13 mouse cellular contexts compared by ENCODE assay signal in the genomic region with DNA sequence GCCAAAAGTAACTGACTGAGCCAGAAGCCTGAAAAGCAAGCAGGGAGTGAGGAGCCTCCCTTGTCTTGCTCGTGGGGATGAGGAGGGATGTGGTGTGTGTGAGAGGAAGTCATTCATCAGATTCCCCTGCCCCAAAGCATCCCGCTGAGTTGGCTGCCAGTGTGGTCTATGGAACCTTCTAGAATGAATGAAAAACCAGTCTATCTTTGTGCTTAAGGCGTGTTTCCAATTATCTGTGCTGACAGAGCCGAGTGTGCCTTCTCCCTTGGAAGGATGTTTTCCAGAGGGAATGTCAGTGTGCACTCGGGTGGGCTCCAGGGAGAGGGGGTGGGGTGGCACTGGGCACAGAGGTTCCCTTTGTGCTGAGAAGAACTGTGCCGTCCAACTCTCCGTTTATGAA. TPM values are rescaled to one million over a fixed set of nuclear protein-coding genes. Genes with fewer than 3 reads are reported as not detected.
DNase-seq lines count a peak whose midpoint lies in the region; ATAC-seq lines count a peak whose summit lies in the region.
"Had no signal": no experiment of that assay in that cellular context is flagged by ENCODE, and none has a peak within 500 bp of the region (broad histone marks: within the 10 kb centered on the region; RNA-seq: fewer than 3 reads in every experiment).

No protein-coding gene starts in this region.

- H3K9ac ChIP-seq in forebrain, embryonic 16.5 days (replicated peaks; ENCODE audit: low read depth, low read length) = no peak overlapping the region
- H3K9ac ChIP-seq in forebrain, embryonic 11.5 days (ENCODE audit: low read length) = no peak overlapping the region
- no peak overlapping the region for H3K9ac ChIP-seq in embryonic facial prominence, embryonic 12.5 days
- H3K9ac ChIP-seq: limb, embryonic 15.5 days had no signal

- 7% methylated on average over 7 of the region's 7 CpGs for WGBS in forebrain, embryonic 16.5 days
- WGBS in forebrain, embryonic 11.5 days = 21% methylated on average over 7 of the region's 7 CpGs
- 11% methylated on average over 7 of the region's 7 CpGs for WGBS in embryonic facial prominence, embryonic 12.5 days

- peaks cover 3% of the 10 kb centered on the region; the same call in 1 of the 2 replicates for H3K9me3 ChIP-seq in forebrain, embryonic 16.5 days (ENCODE audit: control insufficient read depth, low read length)
- no peaks in the 10 kb centered on the region; the same call in 1 of the 2 replicates for H3K9me3 ChIP-seq in forebrain, embryonic 11.5 days (ENCODE audit: control insufficient read depth, low read length)
- no peaks in the 10 kb centered on the region for H3K9me3 ChIP-seq in embryonic facial prominence, embryonic 12.5 days
- H3K9me3 ChIP-seq: limb, embryonic 15.5 days had no signal

- no peak for DNase-seq in forebrain, embryonic 11.5 days (ENCODE audit: low spot score)
- DNase-seq in Muller cell, postnatal 12 days (ENCODE audit: inconsistent ontology term) = peak; percentile 70
- peak; percentile 37 for DNase-seq in mesoderm, embryonic 11.5 days (ENCODE audit: low read depth, low spot score)
- no peak for DNase-seq in thymus, postnatal 25 days
- no peak for DNase-seq in spleen, postnatal 4 days (ENCODE audit: low spot score in 2 of 2)
- DNase-seq: cerebellum, adult 11-12 months; lung, adult 2 months had no signal

- H3K36me3 ChIP-seq in forebrain, embryonic 16.5 days (ENCODE audit: control insufficient read depth, insufficient read depth) = no peaks in the 10 kb centered on the region; the same call in 1 of the 2 replicates
- H3K36me3 ChIP-seq in forebrain, embryonic 11.5 days (ENCODE audit: control insufficient read depth, insufficient read depth, low read length) = no peaks in the 10 kb centered on the region
- no peaks in the 10 kb centered on the region for H3K36me3 ChIP-seq in embryonic facial prominence, embryonic 12.5 days
- H3K36me3 ChIP-seq: G1E; limb, embryonic 15.5 days had no signal

- H3K4me3 ChIP-seq in forebrain, embryonic 16.5 days (replicated peaks; ENCODE audit: low read length) = no peak overlapping the region
- H3K4me3 ChIP-seq in forebrain, embryonic 11.5 days (ENCODE audit: low read depth, low read length) = no peak overlapping the region
- no peak overlapping the region for H3K4me3 ChIP-seq in embryonic facial prominence, embryonic 12.5 days
- H3K4me3 ChIP-seq: limb, embryonic 15.5 days had no signal

- H3K27ac ChIP-seq in forebrain, embryonic 16.5 days (ENCODE audit: low read length) = peak overlapping the region; percentile 37; the same call in 1 of the 2 replicates
- H3K27ac ChIP-seq in forebrain, embryonic 11.5 days (ENCODE audit: low read depth, low read length) = no peak overlapping the region
- H3K27ac ChIP-seq in embryonic facial prominence, embryonic 12.5 days = peak overlapping the region; percentile 30; the same call in 1 of the 2 replicates
- H3K27ac ChIP-seq: kidney, postnatal 0 days; limb, embryonic 15.5 days had no signal

- H3K27me3 ChIP-seq in forebrain, embryonic 16.5 days (replicated peaks; ENCODE audit: control insufficient read depth, insufficient read depth, low read length) = no peaks in the 10 kb centered on the region
- no peaks in the 10 kb centered on the region; the same call in 1 of the 2 replicates for H3K27me3 ChIP-seq in forebrain, embryonic 11.5 days (ENCODE audit: control insufficient read depth, insufficient read depth, low read length)
- no peaks in the 10 kb centered on the region for H3K27me3 ChIP-seq in embryonic facial prominence, embryonic 12.5 days
- H3K27me3 ChIP-seq: limb, embryonic 15.5 days had no signal

- peaks cover 13% of the 10 kb centered on the region for H3K4me1 ChIP-seq in forebrain, embryonic 16.5 days (replicated peaks; ENCODE audit: control insufficient read depth, insufficient read depth, low read length)
- H3K4me1 ChIP-seq in forebrain, embryonic 11.5 days (replicated peaks; ENCODE audit: control insufficient read depth, insufficient read depth, low read length) = peaks cover 2% of the 10 kb centered on the region; the same call in 1 of the 2 replicates
- H3K4me1 ChIP-seq in embryonic facial prominence, embryonic 12.5 days = peaks cover 12% of the 10 kb centered on the region; the same call in 1 of the 2 replicates

- H3K4me2 ChIP-seq in forebrain, embryonic 16.5 days (ENCODE audit: low read length) = no peak overlapping the region
- H3K4me2 ChIP-seq in forebrain, embryonic 11.5 days (ENCODE audit: low read depth, low read length, severe bottlenecking) = no peak overlapping the region
- H3K4me2 ChIP-seq in embryonic facial prominence, embryonic 12.5 days (replicated peaks) = no peak overlapping the region
- H3K4me2 ChIP-seq: limb, embryonic 15.5 days had no signal

- peak; percentile 33; the same call in 1 of the 2 replicates for ATAC-seq in forebrain, embryonic 16.5 days
- ATAC-seq in forebrain, embryonic 11.5 days (replicated peaks; ENCODE audit: low FRiP score) = no peak
- no peak for ATAC-seq in embryonic facial prominence, embryonic 12.5 days (ENCODE audit: insufficient number of reproducible peaks, insufficient read depth, low FRiP score, low TSS enrichment)
- ATAC-seq: inflammation-experienced regulatory T-cells, adult 6 months had no signal

RNA-seq across cellular contexts. Expression of gene Klhdc7a, which starts 19.2 kb away (rescaled TPM):
- polyA plus RNA-seq in forebrain, embryonic 16.5 days (2015; fragmentation: Nextera tagmentation; extraction: Ambion mirVana) = 0.29 and 0.53 TPM in 2 replicates
- 0.03 and 0.17 TPM in 2 replicates for polyA plus RNA-seq in forebrain, embryonic 11.5 days (2014; fragmentation: Nextera tagmentation; extraction: Ambion mirVana)
- polyA plus RNA-seq in embryonic facial prominence, embryonic 12.5 days (2016; fragmentation: Nextera tagmentation; extraction: Ambion mirVana) = 0.08 and 0.18 TPM in 2 replicates
- polyA plus RNA-seq: G1E had no signal

Comparison
In these comparisons a context has a peak if more than half of its experiments do, and no peak if none do; other contexts are left out.
1. DNase-seq: peak in Muller cell, postnatal 12 days (single experiment) and mesoderm, embryonic 11.5 days (single experiment); none in forebrain, embryonic 11.5 days (single experiment), thymus, postnatal 25 days (single experiment) and spleen, postnatal 4 days (0 of 2).